Mouse (Mus musculus): ENCODE measurements around the gene Gphb5. TPM values are rescaled to one million over a fixed set of nuclear protein-coding genes. Genes with fewer than 3 reads are reported as not detected.

Gene Gphb5
- polyA plus RNA-seq, 1 experiment from 2014 or later, result not detected

Other genes with a start within 250 kb of the Gphb5 start
- 0.83 and 0.93 TPM in 2 replicates for gene Kcnh5, start 239.4 kb downstream of the Gphb5 start, polyA plus RNA-seq (2016; fragmentation: Nextera tagmentation; extraction: Ambion mirVana)
- 44.0 and 47.3 TPM in 2 replicates for gene Rhoj, start 108.5 kb downstream of the Gphb5 start, polyA plus RNA-seq (2016; fragmentation: Nextera tagmentation; extraction: Ambion mirVana)
- 23.2 and 26.4 TPM in 2 replicates for gene Ppp2r5e, start 179.5 kb upstream of the Gphb5 start, polyA plus RNA-seq (2016; fragmentation: Nextera tagmentation; extraction: Ambion mirVana)